Mouse (Mus musculus): ENCODE results near the gene Rps29. TPM values are rescaled to one million over a fixed set of nuclear protein-coding genes. Genes with fewer than 3 reads are reported as not detected.

Rps29 gene
- polyA plus RNA-seq, 1 experiment from 2014 or later, result 1,520 TPM

- no peak overlapping the region for H3K4me3 ChIP-seq (ENCODE audit: control insufficient read depth in 1 of 2, insufficient read depth in 1 of 2, low read depth in 1 of 2, low read length in 2 of 2)
- no peak overlapping the region for H3K4me2 ChIP-seq (ENCODE audit: low read length)
- no peak for ATAC-seq (ENCODE audit: insufficient number of reproducible peaks, insufficient read depth, low FRiP score, low read depth)
- H3K4me1 ChIP-seq (ENCODE audit: control insufficient read depth in 2 of 2, insufficient read depth in 2 of 2, low read length in 2 of 2), result no peaks in the 10 kb centered on the region
- H3K9ac ChIP-seq (ENCODE audit: low read length), result no peak overlapping the region
- H3K27me3 ChIP-seq (ENCODE audit: control insufficient read depth, insufficient read depth, low read length), result no peaks in the 10 kb centered on the region
- no peaks in the 10 kb centered on the region for H3K36me3 ChIP-seq (ENCODE audit: control insufficient read depth, insufficient read depth, low read length)
- H3K9me3 ChIP-seq (ENCODE audit: control insufficient read depth, low read length), result no peaks in the 10 kb centered on the region
- H3K27ac ChIP-seq (replicated peaks in 1 of 2; ENCODE audit: control insufficient read depth in 1 of 2, insufficient read depth in 1 of 2, low read depth in 2 of 2, low read length in 2 of 2), result no peak overlapping the region
- 80% methylated on average over 7 of the region's 7 CpGs for WGBS
Observed at GRCm38 (mm10) chr12:69139841-69140240, 19.1 kb downstream of the Rps29 start.

GRCm38 (mm10) chr12:69139201-69139600 is 19.8 kb downstream of the Rps29 start:
- ATAC-seq (ENCODE audit: insufficient number of reproducible peaks, insufficient read depth, low FRiP score, low read depth), result no peak
- no peak overlapping the region for H3K27ac ChIP-seq (replicated peaks in 1 of 2; ENCODE audit: control insufficient read depth in 1 of 2, insufficient read depth in 1 of 2, low read depth in 2 of 2, low read length in 2 of 2)
- no peak overlapping the region for H3K9ac ChIP-seq (ENCODE audit: low read length)
- WGBS, result 89% methylated on average over 3 of the region's 3 CpGs
- H3K27me3 ChIP-seq (ENCODE audit: control insufficient read depth, insufficient read depth, low read length), result no peaks in the 10 kb centered on the region
- H3K4me3 ChIP-seq (ENCODE audit: control insufficient read depth in 1 of 2, insufficient read depth in 1 of 2, low read depth in 1 of 2, low read length in 2 of 2), result no peak overlapping the region
- no peaks in the 10 kb centered on the region for H3K36me3 ChIP-seq (ENCODE audit: control insufficient read depth, insufficient read depth, low read length)
- H3K4me1 ChIP-seq (ENCODE audit: control insufficient read depth in 2 of 2, insufficient read depth in 2 of 2, low read length in 2 of 2), result no peaks in the 10 kb centered on the region
- no peaks in the 10 kb centered on the region for H3K9me3 ChIP-seq (ENCODE audit: control insufficient read depth, low read length)
- no peak overlapping the region for H3K4me2 ChIP-seq (ENCODE audit: low read length)

- Histone ChIP-seq H3K36me3 (ENCODE audit: control insufficient read depth, insufficient read depth, low read length) (no peaks in the 10 kb centered on the region), H3K9ac (ENCODE audit: low read length) (no peak overlapping the region), H3K27ac (replicated peaks in 1 of 2; ENCODE audit: control insufficient read depth in 1 of 2, insufficient read depth in 1 of 2, low read depth in 2 of 2, low read length in 2 of 2) (no peak overlapping the region), H3K4me1 (ENCODE audit: control insufficient read depth in 2 of 2, insufficient read depth in 2 of 2, low read length in 2 of 2) (no peaks in the 10 kb centered on the region), H3K9me3 (ENCODE audit: control insufficient read depth, low read length) (no peaks in the 10 kb centered on the region), H3K4me2 (ENCODE audit: low read length) (no peak overlapping the region), H3K27me3 (ENCODE audit: control insufficient read depth, insufficient read depth, low read length) (no peaks in the 10 kb centered on the region), H3K4me3 (ENCODE audit: control insufficient read depth in 1 of 2, insufficient read depth in 1 of 2, low read depth in 1 of 2, low read length in 2 of 2) (no peak overlapping the region)
- 8% methylated on average over 10 of the region's 10 CpGs for WGBS
- ATAC-seq (ENCODE audit: insufficient number of reproducible peaks, insufficient read depth, low FRiP score, low read depth), result no peak
Observed at GRCm38 (mm10) chr12:69131981-69132380, 27.0 kb downstream of the Rps29 start.

GRCm38 (mm10) chr12:69131267-69131666 is 27.7 kb downstream of the Rps29 start:
- Histone ChIP-seq H3K27me3 (ENCODE audit: control insufficient read depth, insufficient read depth, low read length) (no peaks in the 10 kb centered on the region), H3K4me3 (ENCODE audit: control insufficient read depth in 1 of 2, insufficient read depth in 1 of 2, low read depth in 1 of 2, low read length in 2 of 2) (no peak overlapping the region), H3K36me3 (ENCODE audit: control insufficient read depth, insufficient read depth, low read length) (no peaks in the 10 kb centered on the region), H3K4me1 (ENCODE audit: control insufficient read depth in 2 of 2, insufficient read depth in 2 of 2, low read length in 2 of 2) (no peaks in the 10 kb centered on the region), H3K9me3 (ENCODE audit: control insufficient read depth, low read length) (no peaks in the 10 kb centered on the region), H3K27ac (replicated peaks in 1 of 2; ENCODE audit: control insufficient read depth in 1 of 2, insufficient read depth in 1 of 2, low read depth in 2 of 2, low read length in 2 of 2) (no peak overlapping the region), H3K9ac (ENCODE audit: low read length) (no peak overlapping the region), H3K4me2 (ENCODE audit: low read length) (no peak overlapping the region)
- WGBS, result 66% methylated on average over 6 of the region's 6 CpGs
- ATAC-seq (ENCODE audit: insufficient number of reproducible peaks, insufficient read depth, low FRiP score, low read depth), result no peak

GRCm38 (mm10) chr12:69130486-69130885 is 28.5 kb downstream of the Rps29 start:
- no peaks in the 10 kb centered on the region for H3K36me3 ChIP-seq (ENCODE audit: control insufficient read depth, insufficient read depth, low read length)
- H3K9me3 ChIP-seq (ENCODE audit: control insufficient read depth, low read length), result no peaks in the 10 kb centered on the region
- no peak overlapping the region for H3K9ac ChIP-seq (ENCODE audit: low read length)
- 61% methylated on average over 12 of the region's 12 CpGs for WGBS
- H3K4me1 ChIP-seq (ENCODE audit: control insufficient read depth in 2 of 2, insufficient read depth in 2 of 2, low read length in 2 of 2), result no peaks in the 10 kb centered on the region
- H3K27ac ChIP-seq (replicated peaks in 1 of 2; ENCODE audit: control insufficient read depth in 1 of 2, insufficient read depth in 1 of 2, low read depth in 2 of 2, low read length in 2 of 2), result no peak overlapping the region
- H3K4me2 ChIP-seq (ENCODE audit: low read length), result peak overlapping the region; percentile 54
- H3K27me3 ChIP-seq (ENCODE audit: control insufficient read depth, insufficient read depth, low read length), result no peaks in the 10 kb centered on the region
- H3K4me3 ChIP-seq (ENCODE audit: control insufficient read depth in 1 of 2, insufficient read depth in 1 of 2, low read depth in 1 of 2, low read length in 2 of 2), result peak overlapping the region; percentile 14 to 22
- no peak for ATAC-seq (ENCODE audit: insufficient number of reproducible peaks, insufficient read depth, low FRiP score, low read depth)

DNA sequence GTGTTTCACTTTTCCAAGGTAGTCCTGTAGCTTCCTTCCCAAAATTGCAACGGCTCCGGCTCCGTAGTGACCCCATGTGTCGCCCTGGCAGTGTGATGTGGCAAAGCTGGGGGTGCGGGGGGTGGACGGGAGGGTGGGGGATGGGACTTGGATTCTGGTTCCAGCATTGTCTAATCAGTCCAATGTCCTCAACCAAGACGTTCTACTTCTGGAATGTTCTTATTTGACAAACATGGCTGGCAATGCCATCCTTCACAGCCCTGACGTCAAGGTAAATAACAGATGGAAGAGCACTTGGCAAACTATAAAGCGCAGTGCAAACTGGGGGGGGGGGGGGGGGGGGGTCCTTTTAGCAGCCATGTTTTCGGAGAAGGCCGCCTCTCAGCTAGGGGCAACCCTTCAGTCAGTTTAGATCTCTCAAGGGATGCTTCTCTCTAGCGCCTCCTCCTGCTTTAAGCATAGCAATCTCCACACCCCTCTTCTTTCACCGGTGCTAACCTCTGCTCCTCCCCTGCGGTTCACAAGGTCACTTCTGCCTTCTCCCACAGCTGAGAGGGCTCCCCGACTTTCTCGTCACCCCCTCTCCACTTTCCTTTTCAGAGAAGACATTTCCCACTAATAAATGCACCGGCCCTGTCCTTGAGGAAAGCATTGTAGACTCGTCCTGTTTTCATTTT is 29.2 kb downstream of the Rps29 start:
- Histone ChIP-seq H3K4me1 (ENCODE audit: control insufficient read depth in 2 of 2, insufficient read depth in 2 of 2, low read length in 2 of 2) (no peaks in the 10 kb centered on the region), H3K36me3 (ENCODE audit: control insufficient read depth, insufficient read depth, low read length) (no peaks in the 10 kb centered on the region), H3K9ac (ENCODE audit: low read length) (peak overlapping the region; percentile 27; the same call in 1 of the 2 replicates), H3K4me2 (ENCODE audit: low read length) (peak overlapping the region; percentile 54), H3K27me3 (ENCODE audit: control insufficient read depth, insufficient read depth, low read length) (no peaks in the 10 kb centered on the region), H3K9me3 (ENCODE audit: control insufficient read depth, low read length) (no peaks in the 10 kb centered on the region), H3K4me3 (ENCODE audit: control insufficient read depth in 1 of 2, insufficient read depth in 1 of 2, low read depth in 1 of 2, low read length in 2 of 2) (peak overlapping the region; percentile 14 to 22), H3K27ac (replicated peaks in 1 of 2; ENCODE audit: control insufficient read depth in 1 of 2, insufficient read depth in 1 of 2, low read depth in 2 of 2, low read length in 2 of 2) (no peak overlapping the region)
- WGBS, result 43% methylated on average over 18 of the region's 18 CpGs
- ATAC-seq (ENCODE audit: insufficient number of reproducible peaks, insufficient read depth, low FRiP score, low read depth), result no peak

DNA sequence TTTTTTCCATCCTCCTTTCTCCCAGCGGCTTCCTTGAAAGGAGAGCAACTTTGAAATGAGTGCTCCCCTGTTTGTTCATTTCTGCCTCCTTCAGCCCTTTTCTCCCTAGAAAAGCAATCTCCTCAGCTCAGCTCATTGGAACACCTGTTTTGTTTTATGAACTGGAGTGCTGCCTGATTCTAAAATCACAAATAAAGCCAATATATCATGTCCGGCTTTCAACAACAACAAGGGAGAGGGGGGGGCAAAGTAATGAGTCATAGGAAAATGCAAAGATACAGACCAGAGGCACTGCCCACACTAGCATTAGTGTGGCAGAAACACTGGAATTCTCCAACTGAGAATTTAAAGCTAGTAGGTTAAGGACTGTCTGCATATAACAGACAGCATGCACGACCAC is 31.4 kb downstream of the Rps29 start:
- ATAC-seq (ENCODE audit: insufficient number of reproducible peaks, insufficient read depth, low FRiP score, low read depth), result no peak
- no peaks in the 10 kb centered on the region for H3K4me1 ChIP-seq (ENCODE audit: control insufficient read depth in 2 of 2, insufficient read depth in 2 of 2, low read length in 2 of 2)
- WGBS, result 74% methylated on average over 3 of the region's 3 CpGs
- no peak overlapping the region for H3K27ac ChIP-seq (replicated peaks in 1 of 2; ENCODE audit: control insufficient read depth in 1 of 2, insufficient read depth in 1 of 2, low read depth in 2 of 2, low read length in 2 of 2)
- H3K9ac ChIP-seq (ENCODE audit: low read length), result no peak overlapping the region
- H3K4me3 ChIP-seq (ENCODE audit: control insufficient read depth in 1 of 2, insufficient read depth in 1 of 2, low read depth in 1 of 2, low read length in 2 of 2), result no peak overlapping the region
- no peaks in the 10 kb centered on the region for H3K9me3 ChIP-seq (ENCODE audit: control insufficient read depth, low read length)
- no peak overlapping the region for H3K4me2 ChIP-seq (ENCODE audit: low read length)
- no peaks in the 10 kb centered on the region for H3K27me3 ChIP-seq (ENCODE audit: control insufficient read depth, insufficient read depth, low read length)
- no peaks in the 10 kb centered on the region for H3K36me3 ChIP-seq (ENCODE audit: control insufficient read depth, insufficient read depth, low read length)

DNA sequence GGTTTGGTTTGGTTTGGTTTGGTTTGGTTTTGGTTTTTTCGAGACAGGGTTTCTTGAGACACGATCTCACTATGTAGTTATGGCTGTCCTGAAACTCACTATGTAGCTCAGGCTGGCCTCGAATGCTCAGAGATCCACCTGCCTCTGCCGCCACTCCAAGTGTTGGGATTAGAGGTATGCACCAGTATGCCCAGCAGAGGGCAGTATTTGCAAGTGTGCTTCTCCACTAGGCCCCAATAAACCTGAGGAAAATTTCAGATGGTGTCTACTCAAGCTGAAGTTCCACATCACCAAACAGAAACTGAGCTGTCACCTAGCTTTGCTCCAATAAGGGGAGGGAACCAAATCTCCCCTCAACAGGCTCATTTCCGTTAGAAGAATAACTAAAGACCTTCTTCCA is 31.8 kb downstream of the Rps29 start:
- H3K4me3 ChIP-seq (ENCODE audit: control insufficient read depth in 1 of 2, insufficient read depth in 1 of 2, low read depth in 1 of 2, low read length in 2 of 2), result no peak overlapping the region
- H3K9ac ChIP-seq (ENCODE audit: low read length), result no peak overlapping the region
- no peak overlapping the region for H3K4me2 ChIP-seq (ENCODE audit: low read length)
- 85% methylated on average over 5 of the region's 5 CpGs for WGBS
- H3K36me3 ChIP-seq (ENCODE audit: control insufficient read depth, insufficient read depth, low read length), result no peaks in the 10 kb centered on the region
- no peak overlapping the region for H3K27ac ChIP-seq (replicated peaks in 1 of 2; ENCODE audit: control insufficient read depth in 1 of 2, insufficient read depth in 1 of 2, low read depth in 2 of 2, low read length in 2 of 2)
- no peaks in the 10 kb centered on the region for H3K27me3 ChIP-seq (ENCODE audit: control insufficient read depth, insufficient read depth, low read length)
- no peaks in the 10 kb centered on the region for H3K4me1 ChIP-seq (ENCODE audit: control insufficient read depth in 2 of 2, insufficient read depth in 2 of 2, low read length in 2 of 2)
- ATAC-seq (ENCODE audit: insufficient number of reproducible peaks, insufficient read depth, low FRiP score, low read depth), result no peak
- H3K9me3 ChIP-seq (ENCODE audit: control insufficient read depth, low read length), result no peaks in the 10 kb centered on the region
